Mouse (Mus musculus): ENCODE data around the gene Cox5a.

Gene Cox5a

GRCm38 (mm10) chr9:57526435-57526834 is 5.4 kb downstream of the Cox5a start:
- DNase-seq = no peak

DNA sequence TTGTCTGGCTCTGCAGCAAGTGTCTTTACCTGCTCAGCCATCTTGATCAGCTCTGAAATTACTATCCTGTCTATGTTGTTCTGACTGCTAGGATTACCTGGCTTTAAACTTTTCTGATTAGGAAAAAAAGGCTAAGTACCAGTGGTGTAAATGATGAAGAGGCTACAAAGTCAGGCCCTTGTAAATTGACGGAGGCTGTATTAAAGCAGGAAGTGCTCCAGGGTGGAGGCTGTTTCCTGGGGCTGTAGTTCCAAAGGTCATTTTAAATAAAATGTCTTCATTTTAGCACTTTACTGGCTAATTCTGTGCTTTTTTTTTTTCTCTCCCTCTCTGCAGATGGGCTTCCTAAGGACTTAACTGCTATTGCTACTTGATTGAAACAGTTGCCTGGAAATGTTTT is 10.9 kb downstream of the Cox5a start:
- peak in 1 of 2 experiments; percentile 2 for DNase-seq

DNA sequence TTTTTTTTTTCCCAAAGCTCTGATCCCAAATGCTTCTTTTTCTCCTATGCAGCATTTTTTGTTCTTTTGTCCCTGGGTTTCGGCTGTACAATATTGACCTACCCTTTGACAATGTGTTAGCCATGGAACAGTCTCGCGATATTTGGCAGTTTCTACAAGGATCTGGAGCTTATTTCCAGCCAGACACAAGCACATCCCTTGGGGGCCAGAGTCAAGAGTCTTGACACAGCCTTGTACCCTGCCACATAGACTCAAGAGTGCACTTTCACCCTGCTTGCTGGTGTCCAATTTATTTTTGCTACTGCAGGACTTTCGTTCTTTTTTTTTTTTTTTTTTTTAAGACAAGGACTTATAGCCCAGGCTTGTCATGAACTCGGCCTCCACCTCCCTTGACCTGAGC is 15.3 kb downstream of the Cox5a start:
- no peak for DNase-seq

DNA sequence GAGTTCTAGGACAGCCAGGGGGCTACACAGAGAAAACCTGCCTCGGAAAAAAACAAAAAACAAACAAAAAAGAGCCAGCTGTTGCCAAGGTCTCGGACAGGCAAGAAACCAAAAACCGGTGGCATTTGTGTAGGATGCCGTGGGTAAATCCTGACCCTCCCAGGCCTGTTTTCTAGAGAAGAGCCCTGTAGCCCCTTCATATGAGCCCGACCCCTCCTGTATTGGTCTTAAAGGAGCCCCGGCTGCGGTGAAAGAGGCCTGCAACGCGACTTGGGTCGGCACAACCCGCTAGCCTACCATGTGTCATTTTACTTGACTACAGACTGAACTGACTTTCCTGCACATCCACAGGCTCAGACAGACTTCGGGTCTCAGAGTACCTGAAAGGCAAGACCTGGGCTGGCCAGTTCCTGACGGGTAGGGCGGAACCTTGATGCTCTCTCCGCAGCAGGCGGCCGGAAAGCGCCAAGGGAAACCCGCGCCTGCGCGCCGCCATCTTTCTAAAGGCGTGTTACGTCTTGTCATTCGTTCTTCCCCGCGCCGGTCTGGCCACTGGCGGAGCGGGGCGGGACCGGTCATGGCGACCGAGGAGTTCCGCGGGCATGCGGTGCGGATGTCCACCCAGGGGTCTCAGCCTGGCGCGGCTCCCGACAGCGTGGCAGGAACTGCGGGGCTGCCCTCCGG is 16.1 kb downstream of the Cox5a start, which contains the start of gene Fam219b:
Gene Fam219b, plus strand, starts transcription at position 485 of the 684 bp plus-strand sequence.
- DNase-seq = peak; percentile 93 to 96

- DNase-seq = no peak
These were observed 16.7 kb downstream of the Cox5a start for GRCm38 (mm10) chr9:57537728-57538181.

GRCm38 (mm10) chr9:57539550-57539949 is 18.5 kb downstream of the Cox5a start:
- no peak for DNase-seq

- DNase-seq = peak; percentile 64 to 70
These were observed 20.2 kb downstream of the Cox5a start for GRCm38 (mm10) chr9:57541312-57541711.

DNA sequence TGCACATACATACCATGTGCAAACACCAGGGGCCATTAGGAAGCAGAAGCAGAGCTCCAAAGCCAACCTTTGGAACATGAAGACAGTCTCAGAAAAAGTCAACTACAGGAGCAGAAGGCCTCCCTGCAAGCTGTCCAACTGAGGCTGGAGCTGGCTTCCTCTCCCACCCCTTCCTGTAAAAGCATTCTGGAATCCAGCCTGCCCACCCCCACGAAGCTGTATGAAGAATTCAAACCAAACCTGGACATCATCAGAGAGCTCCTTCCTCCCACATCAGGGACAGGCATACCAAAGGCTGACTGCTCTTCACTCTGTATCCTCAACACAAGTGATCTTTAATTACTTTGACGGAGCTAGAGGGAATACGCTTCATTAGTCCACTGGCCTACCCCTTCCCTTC is 22.9 kb downstream of the Cox5a start:
- DNase-seq = no peak

DNA sequence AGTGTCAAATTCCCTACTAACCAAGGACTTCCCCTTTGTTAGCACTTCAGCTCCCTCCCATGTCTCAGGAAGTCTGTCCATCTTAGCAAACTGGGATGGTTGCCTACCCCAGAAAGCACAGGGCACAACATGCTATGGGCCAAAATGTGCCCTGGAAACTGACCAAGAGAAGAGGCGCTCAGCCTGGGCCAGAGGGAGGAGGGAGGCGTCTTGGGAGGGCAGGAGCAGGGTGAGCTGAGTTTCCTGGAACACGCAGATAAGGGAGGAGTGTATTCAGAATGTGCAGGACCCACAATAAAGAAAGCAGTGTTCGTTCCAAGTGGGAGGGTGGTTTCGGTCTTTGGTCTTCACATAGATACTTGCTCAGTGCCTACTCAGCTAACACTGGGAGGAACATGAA is 26.2 kb downstream of the Cox5a start:
- DNase-seq = no peak

GRCm38 (mm10) chr9:57547869-57548268 is 26.8 kb downstream of the Cox5a start:
- DNase-seq = no peak

- DNase-seq = no peak
These were observed 28.1 kb downstream of the Cox5a start for GRCm38 (mm10) chr9:57549186-57549585.

DNA sequence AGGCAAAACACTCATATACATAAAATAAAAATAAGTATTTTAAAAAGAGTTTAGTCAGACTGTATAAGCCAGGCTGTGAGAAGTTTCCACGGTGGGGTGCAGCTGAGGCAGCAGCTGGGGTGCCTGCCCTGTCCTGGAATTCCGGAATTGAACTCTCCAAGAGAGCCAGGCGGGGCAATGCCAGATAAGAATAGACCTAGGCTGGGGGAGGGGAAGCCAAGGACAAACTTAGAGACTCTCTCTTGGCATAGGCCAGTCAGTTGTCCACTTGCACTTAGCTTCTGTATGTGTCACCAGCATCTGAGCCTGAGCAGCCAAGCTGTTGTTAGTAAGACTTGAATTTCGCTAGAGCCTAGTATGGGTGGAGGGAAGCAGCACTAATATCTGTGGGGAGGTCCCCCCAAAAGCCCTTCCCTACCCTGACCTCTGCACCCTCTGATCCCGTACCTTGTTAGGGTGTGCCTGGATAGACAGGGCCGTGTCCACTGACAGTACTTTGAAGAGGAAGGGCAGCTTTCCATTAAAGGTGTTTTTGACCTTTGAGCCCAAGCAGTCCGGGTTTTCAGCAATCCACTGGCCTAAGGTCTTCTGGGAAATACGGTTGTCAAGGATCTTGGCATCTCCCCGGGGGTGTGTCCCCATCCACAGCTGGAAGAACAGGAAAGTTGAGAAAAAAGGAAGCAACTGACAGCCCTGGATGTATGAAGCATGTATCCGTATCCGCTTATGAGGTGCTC is 29.2 kb downstream of the Cox5a start:
- no peak for DNase-seq

GRCm38 (mm10) chr9:57552139-57552887 is 31.2 kb downstream of the Cox5a start, which contains the start of gene Mpi:
TSS of gene Mpi (minus strand) at chr9:57552763.
- DNase-seq = peak; percentile 83 to 84

- no peak for DNase-seq
These were observed 32.0 kb downstream of the Cox5a start for GRCm38 (mm10) chr9:57553119-57553518.

DNA sequence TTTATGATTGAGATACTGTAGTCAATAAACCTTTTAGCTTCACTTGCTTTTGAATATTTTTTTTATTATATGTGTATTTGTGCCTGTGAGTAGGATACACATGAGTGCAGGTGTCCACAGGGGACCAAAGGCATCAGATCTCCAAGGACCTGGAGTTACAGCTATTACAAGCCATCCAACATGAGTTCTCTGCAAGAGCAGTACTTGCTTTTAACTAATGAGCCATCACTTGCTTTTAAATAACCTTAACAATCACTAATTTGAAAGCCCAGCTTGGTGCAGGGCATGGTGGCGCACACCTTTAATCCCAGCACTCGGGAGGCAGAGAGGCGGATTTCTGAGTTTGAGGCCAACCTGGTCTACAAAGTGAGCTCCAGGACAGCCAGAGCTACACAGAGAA is 33.7 kb downstream of the Cox5a start:
- no peak for DNase-seq

GRCm38 (mm10) chr9:57557215-57557614 is 36.1 kb downstream of the Cox5a start:
- no peak for DNase-seq

- no peak for DNase-seq
These were observed 37.6 kb downstream of the Cox5a start for GRCm38 (mm10) chr9:57558625-57559024.

- DNase-seq = no peak
These were observed 38.5 kb downstream of the Cox5a start for GRCm38 (mm10) chr9:57559568-57559967.

- no peak for DNase-seq
These were observed 39.2 kb downstream of the Cox5a start for GRCm38 (mm10) chr9:57560263-57560662.

- DNase-seq = peak; percentile 95 to 97
These were observed 40.0 kb downstream of the Cox5a start, which contains the start of gene Scamp2 for GRCm38 (mm10) chr9:57560861-57561710. TSS of gene Scamp2 (plus strand) at chr9:57560943.

GRCm38 (mm10) chr9:57561711-57562099 is 40.6 kb downstream of the Cox5a start:
- DNase-seq = no peak

DNA sequence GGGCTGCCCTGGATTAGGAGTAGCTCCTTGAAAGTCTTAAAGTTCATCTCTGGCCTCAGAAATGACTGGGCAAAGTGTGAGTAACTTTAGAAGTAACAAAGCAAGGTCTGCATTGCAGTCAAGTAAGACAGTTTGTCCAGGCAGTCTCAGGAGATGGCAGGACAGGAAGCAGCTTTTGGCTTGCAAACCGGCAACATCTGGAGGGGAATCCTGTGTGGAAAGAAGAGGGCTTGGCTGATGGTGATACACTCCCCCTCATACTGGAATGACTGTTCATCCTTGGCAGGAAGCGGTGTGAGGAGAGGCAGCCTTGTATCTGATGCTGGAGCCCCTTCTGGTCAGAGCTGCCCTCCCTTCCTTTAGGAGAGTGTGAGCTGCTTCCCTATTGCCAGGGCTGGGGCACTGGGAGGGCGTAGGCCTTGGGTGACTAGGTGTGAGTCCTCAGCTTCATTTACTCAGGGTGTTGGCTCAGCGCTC is 41.9 kb downstream of the Cox5a start:
- DNase-seq = peak; percentile 57 to 71
